Mouse (Mus musculus): ENCODE data around the gene Rxra. TPM values are rescaled to one million over a fixed set of nuclear protein-coding genes. Genes with fewer than 3 reads are reported as not detected.

Gene Rxra
- polyA plus RNA-seq, 1 experiment: 14.1 TPM

- H3K79me3 ChIP-seq (ENCODE audit: low read depth): no peaks in the 10 kb centered on the region
- H3K79me2 ChIP-seq (ENCODE audit: control insufficient read depth, insufficient read depth): no peaks in the 10 kb centered on the region
- H3K36me3 ChIP-seq (ENCODE audit: control insufficient read depth, insufficient read depth): no peaks in the 10 kb centered on the region
- H3K4me3 ChIP-seq (ENCODE audit: insufficient read depth, poor library complexity, severe bottlenecking): no peak overlapping the region
- TF ChIP-seq CTCF (IDR thresholded peaks at IDR 0.05; ENCODE audit: control insufficient read depth, insufficient read depth, insufficient read length) (no peak), MYOG (IDR thresholded peaks at IDR 0.05; ENCODE audit: control insufficient read depth, extremely low read depth, insufficient read length) (no peak), MAX (IDR thresholded peaks at IDR 0.05) (no peak), USF1 (IDR thresholded peaks at IDR 0.05; ENCODE audit: low read depth) (no peak), MYOD1 (IDR thresholded peaks at IDR 0.05; ENCODE audit: control insufficient read depth, insufficient read length, low read depth) (no peak)
- H3K27me3 ChIP-seq (ENCODE audit: control insufficient read depth, insufficient read depth, insufficient read length): no peaks in the 10 kb centered on the region
- no peak overlapping the region for H3ac ChIP-seq (ENCODE audit: control insufficient read depth, insufficient read length, low read depth)
Measured at GRCm38 (mm10) chr2:27733021-27733420, 56.8 kb downstream of the Rxra start.

GRCm38 (mm10) chr2:27734328-27734727 lies 58.1 kb downstream of the Rxra start:
- no peaks in the 10 kb centered on the region for H3K36me3 ChIP-seq (ENCODE audit: control insufficient read depth, insufficient read depth)
- H3K4me3 ChIP-seq (ENCODE audit: insufficient read depth, poor library complexity, severe bottlenecking): no peak overlapping the region
- H3K79me3 ChIP-seq (ENCODE audit: low read depth): no peaks in the 10 kb centered on the region
- no peaks in the 10 kb centered on the region for H3K27me3 ChIP-seq (ENCODE audit: control insufficient read depth, insufficient read depth, insufficient read length)
- no peak overlapping the region for H3ac ChIP-seq (ENCODE audit: control insufficient read depth, insufficient read length, low read depth)
- no peak for TF ChIP-seq MYOG (IDR thresholded peaks at IDR 0.05; ENCODE audit: control insufficient read depth, extremely low read depth, insufficient read length)
- no peak for TF ChIP-seq CTCF (IDR thresholded peaks at IDR 0.05; ENCODE audit: control insufficient read depth, insufficient read depth, insufficient read length)
- TF ChIP-seq CEBPB (IDR thresholded peaks at IDR 0.05; ENCODE audit: low read depth): no peak
- no peak for TF ChIP-seq MYOD1 (IDR thresholded peaks at IDR 0.05; ENCODE audit: control insufficient read depth, insufficient read length, low read depth)
- TF ChIP-seq USF1 (IDR thresholded peaks at IDR 0.05; ENCODE audit: low read depth): no peak
- TF ChIP-seq MAX (IDR thresholded peaks at IDR 0.05): no peak
- no peak for TF ChIP-seq FOSL1 (IDR thresholded peaks at IDR 0.05; ENCODE audit: insufficient read depth, low read length, poor library complexity, severe bottlenecking)
- H3K79me2 ChIP-seq (ENCODE audit: control insufficient read depth, insufficient read depth): no peaks in the 10 kb centered on the region

DNA sequence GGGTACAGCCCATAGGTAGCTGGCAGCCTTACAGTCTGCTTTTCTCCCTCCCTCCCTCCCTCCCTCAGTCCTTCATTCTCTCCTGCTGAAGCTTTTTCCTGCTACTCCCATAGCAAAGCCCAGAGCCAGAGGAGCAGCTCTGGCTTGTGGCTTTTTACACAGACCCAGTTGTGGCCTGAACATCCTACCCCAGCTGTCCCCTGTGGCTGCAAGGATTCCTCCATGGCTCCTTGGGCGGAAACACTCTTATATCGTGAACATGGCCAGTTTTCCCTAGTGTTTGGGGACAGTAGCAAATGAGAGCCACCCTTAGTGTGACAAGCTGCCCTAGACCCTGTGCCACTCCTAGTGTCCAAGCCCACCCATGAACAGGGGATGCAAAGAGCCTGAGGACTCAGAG lies 58.6 kb downstream of the Rxra start:
- no peaks in the 10 kb centered on the region for H3K79me2 ChIP-seq (ENCODE audit: control insufficient read depth, insufficient read depth)
- no peak overlapping the region for H3K4me3 ChIP-seq (ENCODE audit: insufficient read depth, poor library complexity, severe bottlenecking)
- TF ChIP-seq CEBPB (IDR thresholded peaks at IDR 0.05; ENCODE audit: low read depth): no peak
- no peak for TF ChIP-seq MYOD1 (IDR thresholded peaks at IDR 0.05; ENCODE audit: control insufficient read depth, insufficient read length, low read depth)
- H3K36me3 ChIP-seq (ENCODE audit: control insufficient read depth, insufficient read depth): no peaks in the 10 kb centered on the region
- H3ac ChIP-seq (ENCODE audit: control insufficient read depth, insufficient read length, low read depth): no peak overlapping the region
- H3K79me3 ChIP-seq (ENCODE audit: low read depth): no peaks in the 10 kb centered on the region
- H3K27me3 ChIP-seq (ENCODE audit: control insufficient read depth, insufficient read depth, insufficient read length): no peaks in the 10 kb centered on the region

DNA sequence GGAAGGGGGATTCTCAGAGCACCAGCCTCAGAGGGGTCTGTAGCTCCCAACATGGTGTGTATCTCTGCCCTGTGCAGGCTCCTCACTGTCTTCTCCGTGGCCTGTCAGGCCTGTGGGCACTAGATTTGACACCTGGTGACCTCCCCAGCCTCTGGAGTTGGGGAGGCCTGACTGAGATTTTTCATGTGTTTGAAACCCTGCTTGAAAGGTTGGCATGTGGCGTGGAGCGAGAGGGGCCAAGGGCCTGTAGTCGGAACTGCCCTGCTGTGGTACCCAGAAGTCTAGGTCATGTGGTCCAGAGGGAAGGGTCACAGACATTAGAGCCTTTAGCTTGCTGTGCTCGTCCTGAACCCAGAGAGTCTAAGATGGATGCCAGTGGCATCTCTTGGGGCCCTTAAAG lies 60.6 kb downstream of the Rxra start:
- Histone ChIP-seq H3K79me2 (ENCODE audit: control insufficient read depth, insufficient read depth) (no peaks in the 10 kb centered on the region), H3ac (ENCODE audit: control insufficient read depth, insufficient read length, low read depth) (no peak overlapping the region)

DNA sequence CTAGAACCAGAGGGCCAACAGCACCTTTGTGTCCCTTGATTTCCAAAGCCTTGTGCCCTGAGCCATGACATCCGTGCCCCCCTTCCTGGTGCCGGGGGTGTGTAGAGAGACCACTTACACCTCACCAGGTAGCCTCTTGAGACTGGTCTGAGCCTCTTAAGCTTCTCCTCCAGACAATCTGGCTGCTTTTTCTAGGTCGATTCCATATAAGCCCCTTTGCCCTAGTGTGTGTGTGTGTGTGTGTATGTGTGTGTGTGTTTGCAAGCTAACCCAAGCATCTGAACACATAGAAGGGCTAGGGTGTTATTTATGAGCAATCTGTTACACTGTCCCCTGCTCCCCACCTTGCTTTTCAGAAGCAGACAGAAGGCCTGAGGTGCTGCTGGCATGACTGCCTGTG lies 62.2 kb downstream of the Rxra start:
- no peaks in the 10 kb centered on the region for H3K27me3 ChIP-seq (ENCODE audit: control insufficient read depth, insufficient read depth, insufficient read length)
- no peak overlapping the region for H3K4me3 ChIP-seq (ENCODE audit: insufficient read depth, poor library complexity, severe bottlenecking)
- TF ChIP-seq CEBPB (IDR thresholded peaks at IDR 0.05; ENCODE audit: low read depth) (no peak), MYOG (IDR thresholded peaks at IDR 0.05; ENCODE audit: control insufficient read depth, extremely low read depth, insufficient read length) (no peak), USF1 (IDR thresholded peaks at IDR 0.05; ENCODE audit: low read depth) (no peak), MYOD1 (IDR thresholded peaks at IDR 0.05; ENCODE audit: control insufficient read depth, insufficient read length, low read depth) (no peak), MAX (IDR thresholded peaks at IDR 0.05) (no peak), FOSL1 (IDR thresholded peaks at IDR 0.05; ENCODE audit: insufficient read depth, low read length, poor library complexity, severe bottlenecking) (no peak), CTCF (IDR thresholded peaks at IDR 0.05; ENCODE audit: control insufficient read depth, insufficient read depth, insufficient read length) (no peak)
- H3K79me3 ChIP-seq (ENCODE audit: low read depth): peaks cover 1% of the 10 kb centered on the region
- no peak overlapping the region for H3ac ChIP-seq (ENCODE audit: control insufficient read depth, insufficient read length, low read depth)
- H3K79me2 ChIP-seq (ENCODE audit: control insufficient read depth, insufficient read depth): no peaks in the 10 kb centered on the region
- H3K36me3 ChIP-seq (ENCODE audit: control insufficient read depth, insufficient read depth): no peaks in the 10 kb centered on the region

More for the DNA sequence above, 60.6 kb downstream of the Rxra start:
- Histone ChIP-seq H3K4me3 (ENCODE audit: insufficient read depth, poor library complexity, severe bottlenecking) (no peak overlapping the region), H3K79me3 (ENCODE audit: low read depth) (peaks cover 1% of the 10 kb centered on the region), H3K36me3 (ENCODE audit: control insufficient read depth, insufficient read depth) (no peaks in the 10 kb centered on the region), H3K27me3 (ENCODE audit: control insufficient read depth, insufficient read depth, insufficient read length) (no peaks in the 10 kb centered on the region)
- TF ChIP-seq CTCF (IDR thresholded peaks at IDR 0.05; ENCODE audit: control insufficient read depth, insufficient read depth, insufficient read length) (no peak), MAX (IDR thresholded peaks at IDR 0.05) (no peak), MYOG (IDR thresholded peaks at IDR 0.05; ENCODE audit: control insufficient read depth, extremely low read depth, insufficient read length) (no peak), CEBPB (IDR thresholded peaks at IDR 0.05; ENCODE audit: low read depth) (no peak), FOSL1 (IDR thresholded peaks at IDR 0.05; ENCODE audit: insufficient read depth, low read length, poor library complexity, severe bottlenecking) (no peak), USF1 (IDR thresholded peaks at IDR 0.05; ENCODE audit: low read depth) (no peak), MYOD1 (IDR thresholded peaks at IDR 0.05; ENCODE audit: control insufficient read depth, insufficient read length, low read depth) (no peak)

GRCm38 (mm10) chr2:27740091-27740608 lies 63.9 kb downstream of the Rxra start:
- no peaks in the 10 kb centered on the region for H3K36me3 ChIP-seq (ENCODE audit: control insufficient read depth, insufficient read depth)
- no peak for TF ChIP-seq CEBPB (IDR thresholded peaks at IDR 0.05; ENCODE audit: low read depth)
- TF ChIP-seq MYOG (IDR thresholded peaks at IDR 0.05; ENCODE audit: control insufficient read depth, extremely low read depth, insufficient read length): no peak
- TF ChIP-seq USF1 (IDR thresholded peaks at IDR 0.05; ENCODE audit: low read depth): no peak
- peak; percentile 31 for TF ChIP-seq CTCF (IDR thresholded peaks at IDR 0.05; ENCODE audit: control insufficient read depth, insufficient read depth, insufficient read length)
- peak; percentile 75 for TF ChIP-seq MYOD1 (IDR thresholded peaks at IDR 0.05; ENCODE audit: control insufficient read depth, insufficient read length, low read depth)
- peak; percentile 97 for TF ChIP-seq MAX (IDR thresholded peaks at IDR 0.05)
- TF ChIP-seq FOSL1 (IDR thresholded peaks at IDR 0.05; ENCODE audit: insufficient read depth, low read length, poor library complexity, severe bottlenecking): no peak
- peaks cover 1% of the 10 kb centered on the region for H3K79me3 ChIP-seq (ENCODE audit: low read depth)
- H3ac ChIP-seq (ENCODE audit: control insufficient read depth, insufficient read length, low read depth): peak overlapping the region; percentile 66
- H3K27me3 ChIP-seq (ENCODE audit: control insufficient read depth, insufficient read depth, insufficient read length): no peaks in the 10 kb centered on the region
- no peak overlapping the region for H3K4me3 ChIP-seq (ENCODE audit: insufficient read depth, poor library complexity, severe bottlenecking)
- H3K79me2 ChIP-seq (ENCODE audit: control insufficient read depth, insufficient read depth): no peaks in the 10 kb centered on the region

All from C2C12 (cell line).